Mouse (Mus musculus) erythroblast, embryonic 14.5 days (primary cell): ENCODE measurements around the gene Naaa.

ENCODE experiments used
- GATA1 ChIP-seq: IDR thresholded peaks from 2 replicates; pipeline ENCODE4 v1.6.1; 2012; ENCODE audit warnings: low read length, inconsistent platforms, mixed read lengths
- TAL1 ChIP-seq: IDR thresholded peaks from 3 replicates; pipeline ENCODE4 v1.6.1; 2012; ENCODE audit warnings: low read length, inconsistent platforms, mixed read lengths

GRCm38 (mm10) chr5:92323264-92323663 lies 45.3 kb upstream of the Naaa start:
- TF ChIP-seq TAL1, result no peak
- no peak for TF ChIP-seq GATA1
